Mouse (Mus musculus) hindbrain, embryonic 14.5 days (tissue): ENCODE measurements around the gene Ufc1. TPM values are rescaled to one million over a fixed set of nuclear protein-coding genes. Genes with fewer than 3 reads are reported as not detected.
A peak's percentile ranks its signal among the peaks of the same experiment; 100 is the strongest.
"Not testable (repeated sequence)": the region's sequence is repeated elsewhere in the genome, so short reads cannot be mapped to it uniquely, and the experiment has no call there.

Source experiments
- ATAC-seq: fragments of 200-750 bp; cut with Nextera tagmentation; 2 replicates; pipeline ENCODE4 v1.8.0; 2017; ENCODE audit warnings: moderate number of reproducible peaks, mild to moderate bottlenecking, moderate TSS enrichment, moderate library complexity; ENCODE audit not compliant: low FRiP score
- DNase-seq: peaks from one replicate; pipeline ENCODE4 v3.0.0-alpha.2; 2015; ENCODE audit warnings: low spot score
- H3K27ac ChIP-seq: fragments of 300-500 bp; sonication (generic); 2 replicates; pipeline ENCODE4 v1.5.1; 2014; ENCODE audit warnings: mild to moderate bottlenecking, moderate library complexity
- H3K27me3 ChIP-seq: fragments of 300-500 bp; sonication (generic); 2 replicates; pipeline ENCODE4 v1.6.1; 2014; ENCODE audit warnings: mild to moderate bottlenecking, low read length, mixed read lengths; ENCODE audit not compliant: control insufficient read depth, insufficient read depth
- H3K36me3 ChIP-seq: fragments of 300-500 bp; sonication (generic); replicated peaks from 2 replicates; pipeline ENCODE4 v1.6.1; 2014; ENCODE audit not compliant: control insufficient read depth, insufficient read depth
- H3K4me1 ChIP-seq: fragments of 300-500 bp; sonication (generic); replicated peaks from 2 replicates; pipeline ENCODE4 v1.6.1; 2014; ENCODE audit warnings: antibody characterized with exemption, low read length, mixed read lengths; ENCODE audit not compliant: control insufficient read depth, insufficient read depth
- H3K4me2 ChIP-seq: fragments of 300-500 bp; sonication (generic); replicated peaks from 2 replicates; pipeline ENCODE4 v1.6.1; 2014; ENCODE audit warnings: mild to moderate bottlenecking, moderate library complexity
- H3K4me3 ChIP-seq: fragments of 300-500 bp; sonication (generic); replicated peaks from 2 replicates; pipeline ENCODE4 v1.5.1; 2014; ENCODE audit warnings: mild to moderate bottlenecking, low read length
- H3K9ac ChIP-seq: fragments of 300-500 bp; sonication (generic); 2 replicates; pipeline ENCODE4 v1.6.1; 2014
- H3K9me3 ChIP-seq: fragments of 300-500 bp; sonication (generic); 2 replicates; pipeline ENCODE4 v1.6.1; 2016; ENCODE audit warnings: low read length; ENCODE audit not compliant: control insufficient read depth
- WGBS: fragments of 180-500 bp; shearing (Covaris S2); extraction: QIAGEN DNeasy Blood & Tissue Kit; methylation state at CpG from one replicate; pipeline ENCODE4 v1.1.7; 2014; 5-methylcytosine and 5-hydroxymethylcytosine counted together
- polyA plus RNA-seq: library from polyadenylated mRNA; unstranded; fragments of >200 nt; fragmentation: Nextera tagmentation; extraction: Ambion mirVana; gene quantifications from 2 replicates; pipeline ENCODE4 v1.2.1, GENCODE M21; 2014

The Ufc1 gene
- 116 and 131 TPM in 2 replicates for polyA plus RNA-seq

DNA sequence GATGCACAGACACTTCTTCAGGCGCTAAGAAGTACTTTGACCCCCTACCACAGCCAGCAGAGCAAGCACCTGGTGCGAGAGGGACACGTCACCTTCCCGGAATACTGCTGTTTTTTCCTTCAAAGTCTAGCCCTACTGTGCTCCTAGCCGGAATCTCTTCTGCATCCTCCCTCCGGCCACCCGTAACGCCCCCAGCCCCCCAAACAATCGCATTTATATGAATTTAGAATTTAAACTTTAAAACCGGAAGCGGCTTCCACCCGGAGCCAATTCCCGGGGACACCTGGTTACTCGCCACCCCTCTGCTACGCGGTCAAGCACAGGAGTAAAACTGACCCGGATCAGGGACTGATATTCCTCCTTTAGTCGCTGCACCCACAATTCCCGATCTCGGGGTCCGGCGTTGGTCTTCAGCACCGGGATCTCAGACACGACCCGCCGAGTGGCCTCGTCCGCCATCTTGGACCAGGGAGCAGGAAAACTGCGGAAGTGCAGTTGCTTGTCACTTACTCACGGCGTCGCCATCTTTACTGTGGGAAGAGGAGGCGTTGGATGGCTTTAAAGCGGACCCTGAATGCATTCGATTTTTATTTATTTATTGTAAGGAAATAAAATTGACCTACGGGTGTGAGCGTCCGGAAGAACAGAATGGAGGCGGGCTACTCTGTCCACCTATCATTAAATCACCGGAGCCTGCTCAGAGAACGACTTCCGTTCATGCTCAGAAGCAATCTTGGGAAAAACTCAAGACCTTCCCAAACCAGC is at the start of gene Ufc1:
Ufc1 (minus strand) TSS at position 727 of the 765 bp plus-strand sequence.
- Histone ChIP-seq H3K4me1 (peaks cover 9% of the 10 kb centered on the region), H3K4me2 (peak within 1 kb of the TSS; percentile 89), H3K9ac (peak within 1 kb of the TSS; percentile 81), H3K27me3 (peaks cover 17% of the 10 kb centered on the region; the same call in 1 of the 2 replicates), H3K36me3 (peaks cover 6% of the 10 kb centered on the region), H3K27ac (peak within 1 kb of the TSS; percentile 92), H3K9me3 (no peaks in the 10 kb centered on the region), H3K4me3 (peak within 1 kb of the TSS; percentile 66)
- under 1% methylated on average over 42 of the region's 42 CpGs for WGBS
- ATAC-seq: peak; percentile 87
- DNase-seq: peak; percentile 82

DNA sequence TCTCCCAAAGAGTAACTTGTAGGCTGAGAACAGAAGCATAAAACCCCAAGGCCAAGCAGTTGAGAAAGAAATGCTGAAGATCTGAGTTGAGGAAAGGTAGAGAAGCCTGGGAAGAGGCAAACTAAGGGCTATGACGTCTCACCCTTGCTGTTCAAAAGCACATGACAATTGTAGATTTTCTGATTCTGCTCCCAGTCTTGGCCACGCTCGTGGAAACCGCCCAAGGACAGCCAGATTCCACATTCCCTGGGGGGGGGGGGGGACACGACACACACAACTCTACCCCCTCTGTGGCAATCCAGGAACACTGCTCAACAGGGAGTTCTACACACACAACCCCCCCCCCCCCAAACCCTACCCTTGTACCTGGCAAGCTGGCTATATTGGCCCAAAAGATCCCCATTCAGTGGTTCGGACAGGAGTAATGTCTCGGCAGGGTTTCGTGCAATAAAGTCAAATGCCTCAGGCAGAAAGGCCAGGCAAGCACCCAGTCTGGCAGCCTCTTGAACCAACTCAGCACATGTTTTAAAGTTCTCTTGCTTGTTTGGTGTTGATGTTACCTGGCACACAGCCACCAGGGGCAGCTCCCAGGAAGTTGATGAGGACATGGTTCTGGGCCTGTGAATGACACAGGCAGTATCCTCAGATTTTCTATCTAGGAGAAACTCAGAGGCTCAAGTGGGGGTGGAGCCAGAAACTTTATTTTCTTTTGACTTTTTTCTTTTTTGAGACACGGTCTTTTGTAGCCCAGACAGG is 49.3 kb upstream of the Ufc1 start:
- peaks cover 6% of the 10 kb centered on the region; the same call in 1 of the 2 replicates for H3K9me3 ChIP-seq
- H3K4me1 ChIP-seq: peaks cover 24% of the 10 kb centered on the region
- 81% methylated on average over 9 of the region's 9 CpGs for WGBS
- H3K36me3 ChIP-seq: peaks cover 47% of the 10 kb centered on the region
- peak overlapping the region; percentile 92; the same call in 1 of the 2 replicates for H3K4me3 ChIP-seq
- H3K9ac ChIP-seq: no peak overlapping the region
- no peak overlapping the region for H3K4me2 ChIP-seq
- H3K27me3 ChIP-seq: no peaks in the 10 kb centered on the region
- H3K27ac ChIP-seq: no peak overlapping the region
- DNase-seq (no peak), ATAC-seq (no peak)

GRCm38 (mm10) chr1:171342262-171343207 is 47.7 kb upstream of the Ufc1 start:
- ATAC-seq: no peak
- Histone ChIP-seq H3K27ac (no peak overlapping the region), H3K4me3 (no peak overlapping the region)

GRCm38 (mm10) chr1:171330216-171330560 is 35.4 kb upstream of the Ufc1 start:
- WGBS: under 1% methylated on average over 4 of the region's 4 CpGs
- Histone ChIP-seq H3K27me3 (no peaks in the 10 kb centered on the region), H3K36me3 (peaks cover 14% of the 10 kb centered on the region), H3K27ac (peak overlapping the region; percentile 95), H3K4me3 (peak overlapping the region; percentile 89), H3K4me2 (peak overlapping the region; percentile 78), H3K4me1 (peaks cover 33% of the 10 kb centered on the region), H3K9ac (peak overlapping the region; percentile 81), H3K9me3 (no peaks in the 10 kb centered on the region)
- ATAC-seq (no peak), DNase-seq (peak; percentile 40)

More at GRCm38 (mm10) chr1:171342262-171343207, 47.7 kb upstream of the Ufc1 start:
- no peak overlapping the region for H3K9ac ChIP-seq
- H3K4me1 ChIP-seq: peaks cover 24% of the 10 kb centered on the region
- WGBS: 96% methylated on average over 16 of the region's 16 CpGs
- H3K9me3 ChIP-seq: peaks cover 6% of the 10 kb centered on the region; the same call in 1 of the 2 replicates
- DNase-seq: no peak
- no peak overlapping the region for H3K4me2 ChIP-seq
- no peaks in the 10 kb centered on the region for H3K27me3 ChIP-seq
- peaks cover 62% of the 10 kb centered on the region for H3K36me3 ChIP-seq

- Histone ChIP-seq H3K27ac (peak overlapping the region; percentile 95), H3K9me3 (no peaks in the 10 kb centered on the region), H3K27me3 (no peaks in the 10 kb centered on the region), H3K4me1 (peaks cover 33% of the 10 kb centered on the region), H3K4me3 (peak overlapping the region; percentile 89), H3K4me2 (peak overlapping the region; percentile 78), H3K9ac (peak overlapping the region; percentile 81), H3K36me3 (peaks cover 14% of the 10 kb centered on the region)
- under 1% methylated on average over 49 of the region's 61 CpGs for WGBS
- DNase-seq: no peak
- peak; percentile 88 for ATAC-seq
Measured at GRCm38 (mm10) chr1:171329433-171330215, 34.8 kb upstream of the Ufc1 start.

GRCm38 (mm10) chr1:171328839-171329432 is 34.1 kb upstream of the Ufc1 start, which contains the start of gene Dedd:
Gene Dedd, plus strand, starts transcription at chr1:171329145.
- H3K4me2 ChIP-seq: peak within 1 kb of the TSS; percentile 78
- ATAC-seq (peak; percentile 96), DNase-seq (peak; percentile 89)
- 1% methylated on average over 41 of the region's 48 CpGs for WGBS
- no peaks in the 10 kb centered on the region for H3K9me3 ChIP-seq
- peaks cover 33% of the 10 kb centered on the region for H3K4me1 ChIP-seq
- H3K36me3 ChIP-seq: peaks cover 11% of the 10 kb centered on the region
- no peaks in the 10 kb centered on the region for H3K27me3 ChIP-seq
- H3K9ac ChIP-seq: peak within 1 kb of the TSS; percentile 81
- H3K4me3 ChIP-seq: peak within 1 kb of the TSS; percentile 89
- peak within 1 kb of the TSS; percentile 95 for H3K27ac ChIP-seq

DNA sequence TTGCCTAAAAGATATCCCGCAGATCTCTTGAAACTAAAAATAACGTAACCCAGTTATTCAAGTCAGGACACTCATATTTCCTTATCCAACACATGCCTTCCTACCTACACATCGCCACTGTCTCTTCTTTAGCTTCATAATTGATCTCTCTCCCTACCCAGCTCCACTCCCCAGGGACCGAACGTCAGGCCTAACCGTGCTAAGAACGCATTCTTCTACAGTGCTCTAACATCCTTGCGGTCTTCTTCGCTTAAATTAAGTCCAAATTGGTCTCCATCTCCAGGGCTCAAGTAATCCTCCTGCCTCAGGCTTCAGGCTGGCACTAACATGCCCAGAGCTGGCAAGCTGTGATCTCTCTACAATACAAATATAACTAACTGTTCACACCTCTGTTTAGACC is 33.4 kb upstream of the Ufc1 start:
- H3K27me3 ChIP-seq: no peaks in the 10 kb centered on the region
- peaks cover 33% of the 10 kb centered on the region for H3K4me1 ChIP-seq
- ATAC-seq: no peak
- no peaks in the 10 kb centered on the region for H3K9me3 ChIP-seq
- DNase-seq: peak; percentile 40
- WGBS: 35% methylated on average over 9 of the region's 9 CpGs
- H3K36me3 ChIP-seq: peaks cover 13% of the 10 kb centered on the region; the same call in 1 of the 2 replicates
- peak overlapping the region; percentile 78 for H3K4me2 ChIP-seq
- H3K4me3 ChIP-seq: peak overlapping the region; percentile 89
- peak overlapping the region; percentile 95 for H3K27ac ChIP-seq
- H3K9ac ChIP-seq: peak overlapping the region; percentile 81

DNA sequence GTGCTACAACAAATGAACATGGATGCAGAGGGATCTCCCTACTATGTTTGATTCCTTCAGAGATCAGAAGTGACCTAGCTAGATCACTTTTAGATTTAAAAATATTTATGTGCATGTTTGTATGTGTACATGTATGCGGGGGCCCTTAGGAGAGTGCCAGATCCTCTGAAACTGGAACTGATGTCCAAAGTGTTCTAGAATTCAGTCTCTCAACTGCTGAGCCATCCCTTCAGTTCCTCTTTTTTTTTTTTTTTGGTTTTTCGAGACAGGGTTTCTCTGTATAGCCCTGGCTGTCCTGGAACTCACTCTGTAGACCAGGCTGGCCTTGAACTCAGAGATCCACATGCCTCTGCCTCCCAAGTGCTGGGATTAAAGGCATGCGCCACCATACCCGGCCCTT is 31.8 kb upstream of the Ufc1 start:
- not testable (repeated sequence) for ATAC-seq, H3K9me3 ChIP-seq, H3K27me3 ChIP-seq, H3K36me3 ChIP-seq, H3K27ac ChIP-seq, H3K9ac ChIP-seq, DNase-seq, H3K4me3 ChIP-seq, H3K4me2 ChIP-seq
- H3K4me1 ChIP-seq: peaks cover 28% of the 10 kb centered on the region
- 84% methylated on average over 3 of the region's 4 CpGs for WGBS
